Mouse (Mus musculus): Measurements from ENCODE around the gene Sost. TPM values are rescaled to one million over a fixed set of nuclear protein-coding genes. Genes with fewer than 3 reads are reported as not detected.

Sost gene
- 0.76 TPM for polyA plus RNA-seq (2014; fragmentation: Illumina TruSeq; extraction: RNeasy Lipid Tissue Mini Kit (QIAGEN cat#74804); ENCODE audit: low read depth, low replicate concordance)

DNA sequence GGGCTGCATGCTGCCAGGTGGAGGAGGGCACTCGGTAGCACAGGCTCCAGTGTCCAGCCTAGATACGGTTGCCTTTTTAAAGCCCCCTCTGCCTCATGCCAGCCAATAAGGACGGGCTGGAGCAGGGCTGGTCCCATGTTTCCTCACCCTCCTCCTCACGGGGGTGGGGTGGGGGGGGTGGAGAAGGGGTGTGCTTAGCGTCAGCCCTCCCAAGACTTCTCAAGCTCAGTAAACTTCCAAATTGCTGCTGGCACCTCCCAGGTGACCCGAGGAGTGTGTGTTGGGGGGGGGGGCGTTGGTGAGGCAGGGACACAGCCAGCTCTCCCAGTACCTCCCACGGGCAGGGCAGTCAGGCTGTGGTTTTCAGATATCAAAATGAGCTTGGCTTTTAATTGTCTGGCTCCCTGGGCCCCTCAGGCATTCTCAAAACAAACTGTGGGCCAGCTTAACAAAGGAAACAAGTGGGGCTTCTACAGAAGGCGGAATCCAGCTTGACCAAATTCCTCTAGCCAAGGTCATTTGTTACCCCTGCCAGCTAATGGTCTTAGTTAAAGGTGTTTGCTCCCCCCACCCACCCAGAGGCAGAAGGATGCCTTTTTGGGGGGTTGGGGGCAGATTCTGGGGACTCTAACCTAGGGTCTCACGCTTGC is at the start of gene Sost:
Gene Sost, minus strand, starts transcription at position 51 of the 650 bp plus-strand sequence.

DNA sequence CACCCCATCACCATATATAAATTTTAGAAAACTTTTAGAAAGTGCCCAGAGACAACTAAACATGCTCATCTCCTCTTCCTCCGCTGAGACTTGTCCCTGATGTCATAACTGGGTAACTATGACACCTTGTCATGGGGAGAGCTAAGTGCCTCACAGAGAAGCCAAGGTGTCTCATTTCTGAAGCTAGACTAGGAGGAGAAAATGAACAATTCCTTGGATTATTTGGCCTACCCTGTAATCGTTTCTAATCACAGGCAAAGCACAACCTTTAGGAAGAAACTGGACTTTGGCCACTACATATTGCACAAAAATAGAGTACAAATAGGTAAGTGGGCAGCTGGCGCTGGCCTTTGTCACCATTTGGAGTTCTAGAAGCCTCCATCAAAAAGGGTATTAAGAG is 20.1 kb upstream of the Sost start, which contains the start of gene Dusp3:
Gene Dusp3, minus strand, starts transcription at position 101 of the 400 bp plus-strand sequence.

DNA sequence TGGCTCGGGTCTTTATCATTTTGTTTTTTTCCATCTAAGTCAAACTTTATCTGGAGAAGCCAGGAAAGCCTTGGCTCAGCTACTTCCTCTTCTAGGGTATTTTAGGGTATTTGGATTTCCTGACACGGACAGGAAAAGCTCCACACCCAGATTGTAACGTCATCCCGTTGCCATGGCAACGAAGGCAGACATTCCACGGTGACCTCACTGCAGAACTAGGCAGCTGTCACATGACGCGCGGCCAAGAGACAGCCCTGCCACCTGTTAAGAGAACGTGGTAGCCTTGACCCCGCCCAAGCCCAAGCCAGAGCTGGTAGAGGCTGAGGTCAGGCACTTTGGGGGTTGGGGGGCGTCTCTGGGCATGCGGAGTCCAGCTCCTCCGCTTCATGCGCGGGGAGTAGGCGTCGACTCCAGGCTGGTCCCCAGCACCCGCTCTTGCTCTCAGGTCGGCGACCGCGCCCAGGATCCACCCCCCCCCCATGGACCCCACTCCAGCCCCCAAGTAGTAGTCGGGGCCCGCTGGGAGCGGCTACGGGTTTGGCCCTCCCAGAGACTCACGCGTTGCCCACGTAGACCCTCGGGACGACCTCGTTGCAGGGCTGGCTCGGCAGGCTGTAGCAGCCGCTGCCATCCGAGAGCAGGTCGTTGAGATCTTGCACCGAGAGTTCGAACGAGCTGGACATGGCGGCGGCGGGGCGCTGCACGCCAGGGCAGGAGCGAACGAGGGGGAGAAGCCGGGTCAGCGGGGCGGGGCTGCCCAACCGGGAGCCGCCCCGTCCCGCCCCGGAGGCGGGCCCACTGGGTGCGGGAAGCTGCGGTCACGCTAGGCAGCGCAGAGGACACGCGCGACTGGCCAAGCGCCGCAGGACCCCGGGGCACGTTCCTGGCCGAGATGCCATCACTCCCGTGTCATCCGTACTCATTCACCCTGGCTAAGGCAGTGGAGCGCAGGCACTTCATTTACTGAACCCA is 17.5 kb upstream of the Sost start, which contains the start of gene Cfap97d1:
Gene Cfap97d1, plus strand, starts transcription at position 226 of the 972 bp plus-strand sequence.

Other genes starting within 250 kb of the Sost start
- 40.7 TPM for gene Dhx8, start 234.1 kb downstream of the Sost start, polyA plus RNA-seq (2014; fragmentation: Illumina TruSeq; extraction: RNeasy Lipid Tissue Mini Kit (QIAGEN cat#74804); ENCODE audit: low read depth, low replicate concordance)
- gene Etv4, start 181.6 kb downstream of the Sost start, polyA plus RNA-seq (2014; fragmentation: Illumina TruSeq; extraction: RNeasy Lipid Tissue Mini Kit (QIAGEN cat#74804); ENCODE audit: low read depth, low replicate concordance) = not detected
- 1.6 TPM for gene Meox1, start 72.6 kb downstream of the Sost start, polyA plus RNA-seq (2014; fragmentation: Illumina TruSeq; extraction: RNeasy Lipid Tissue Mini Kit (QIAGEN cat#74804); ENCODE audit: low read depth, low replicate concordance)
- gene Cfap97d1, start 17.3 kb upstream of the Sost start, polyA plus RNA-seq (2014; fragmentation: Illumina TruSeq; extraction: RNeasy Lipid Tissue Mini Kit (QIAGEN cat#74804); ENCODE audit: low read depth, low replicate concordance) = 510 TPM
- 10.6 TPM for gene Dusp3, start 20.0 kb upstream of the Sost start, polyA plus RNA-seq (2014; fragmentation: Illumina TruSeq; extraction: RNeasy Lipid Tissue Mini Kit (QIAGEN cat#74804); ENCODE audit: low read depth, low replicate concordance)
- 2.2 TPM for gene Mpp3, start 61.4 kb upstream of the Sost start, polyA plus RNA-seq (2014; fragmentation: Illumina TruSeq; extraction: RNeasy Lipid Tissue Mini Kit (QIAGEN cat#74804); ENCODE audit: low read depth, low replicate concordance)
- gene Cd300lg, start 74.5 kb upstream of the Sost start, polyA plus RNA-seq (2014; fragmentation: Illumina TruSeq; extraction: RNeasy Lipid Tissue Mini Kit (QIAGEN cat#74804); ENCODE audit: low read depth, low replicate concordance) = 0.28 TPM
- 0.10 TPM for gene Mpp2, start 121.5 kb upstream of the Sost start, polyA plus RNA-seq (2014; fragmentation: Illumina TruSeq; extraction: RNeasy Lipid Tissue Mini Kit (QIAGEN cat#74804); ENCODE audit: low read depth, low replicate concordance)
- not detected for gene Ppy, start 134.3 kb upstream of the Sost start, polyA plus RNA-seq (2014; fragmentation: Illumina TruSeq; extraction: RNeasy Lipid Tissue Mini Kit (QIAGEN cat#74804); ENCODE audit: low read depth, low replicate concordance)
- gene Pyy, start 140.8 kb upstream of the Sost start, polyA plus RNA-seq (2014; fragmentation: Illumina TruSeq; extraction: RNeasy Lipid Tissue Mini Kit (QIAGEN cat#74804); ENCODE audit: low read depth, low replicate concordance) = not detected
- gene Nags, start 178.5 kb upstream of the Sost start, polyA plus RNA-seq (2014; fragmentation: Illumina TruSeq; extraction: RNeasy Lipid Tissue Mini Kit (QIAGEN cat#74804); ENCODE audit: low read depth, low replicate concordance) = not detected
- gene Tmem101, start 189.4 kb upstream of the Sost start, polyA plus RNA-seq (2014; fragmentation: Illumina TruSeq; extraction: RNeasy Lipid Tissue Mini Kit (QIAGEN cat#74804); ENCODE audit: low read depth, low replicate concordance) = 1.8 TPM
- gene Lsm12, start 218.3 kb upstream of the Sost start, polyA plus RNA-seq (2014; fragmentation: Illumina TruSeq; extraction: RNeasy Lipid Tissue Mini Kit (QIAGEN cat#74804); ENCODE audit: low read depth, low replicate concordance) = 75.9 TPM
- 7.8 TPM for gene G6pc3, start 222.6 kb upstream of the Sost start, polyA plus RNA-seq (2014; fragmentation: Illumina TruSeq; extraction: RNeasy Lipid Tissue Mini Kit (QIAGEN cat#74804); ENCODE audit: low read depth, low replicate concordance)

Measured in testis, adult 10 weeks (tissue).